Mouse (Mus musculus) brain, embryonic 14.5 days (tissue): ENCODE results near the gene Sgms1.

Experiments used
- CTCF ChIP-seq: fragments of 200-500 bp; IDR thresholded peaks from 2 replicates; pipeline ENCODE4 v1.5.1; 2012; ENCODE audit warnings: inconsistent platforms, mild to moderate bottlenecking, moderate library complexity, borderline replicate concordance; ENCODE audit not compliant: insufficient read depth, insufficient read length; ENCODE audit errors: extremely low read depth
- POLR2A ChIP-seq: fragments of 200-500 bp; IDR thresholded peaks from 2 replicates; pipeline ENCODE4 v1.6.1; 2012; ENCODE audit warnings: mild to moderate bottlenecking, inconsistent platforms, borderline replicate concordance; ENCODE audit not compliant: poor library complexity, insufficient read depth, insufficient read length, severe bottlenecking; ENCODE audit errors: extremely low read depth

DNA sequence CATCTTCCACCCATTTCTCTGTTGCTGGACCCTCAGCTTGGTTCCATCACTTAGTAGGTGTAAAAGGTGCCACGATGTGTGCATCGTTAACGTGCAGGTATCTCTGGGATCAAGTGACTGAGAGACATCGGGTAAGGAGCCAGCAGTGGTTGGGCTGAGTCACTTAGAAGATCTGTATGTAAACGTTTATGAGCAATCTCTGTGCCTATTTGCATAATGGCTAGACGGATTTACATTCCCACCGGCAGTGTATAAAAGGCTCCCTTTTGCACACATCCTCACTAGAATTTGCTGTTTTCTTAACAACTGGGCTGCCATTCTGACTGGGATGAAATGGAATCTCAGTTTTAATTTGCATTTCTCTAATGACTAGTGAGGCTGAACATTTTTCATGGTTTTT is 93.9 kb downstream of the Sgms1 start:
- TF ChIP-seq CTCF (no peak), POLR2A (no peak)
